Mouse (Mus musculus): Measurements from ENCODE around the gene Larp1.

Larp1 gene

GRCm38 (mm10) chr11:57998872-57999271, 10.0 kb upstream of the Larp1 start:
- intact Hi-C loops (cut with DNase I), result no loop called here

- intact Hi-C loops (cut with DNase I), result no loop called here
These were observed 5.7 kb upstream of the Larp1 start for GRCm38 (mm10) chr11:58003126-58003525.

- intact Hi-C loops (cut with DNase I), result no loop called here
These were observed 5.1 kb upstream of the Larp1 start for GRCm38 (mm10) chr11:58003734-58004133.

- intact Hi-C loops (cut with DNase I), result no loop called here
These were observed 3.8 kb upstream of the Larp1 start for GRCm38 (mm10) chr11:58005110-58005509.

GRCm38 (mm10) chr11:58008013-58008412, 851 bp upstream of the Larp1 start:
- intact Hi-C loops (cut with DNase I), result no loop called here

DNA sequence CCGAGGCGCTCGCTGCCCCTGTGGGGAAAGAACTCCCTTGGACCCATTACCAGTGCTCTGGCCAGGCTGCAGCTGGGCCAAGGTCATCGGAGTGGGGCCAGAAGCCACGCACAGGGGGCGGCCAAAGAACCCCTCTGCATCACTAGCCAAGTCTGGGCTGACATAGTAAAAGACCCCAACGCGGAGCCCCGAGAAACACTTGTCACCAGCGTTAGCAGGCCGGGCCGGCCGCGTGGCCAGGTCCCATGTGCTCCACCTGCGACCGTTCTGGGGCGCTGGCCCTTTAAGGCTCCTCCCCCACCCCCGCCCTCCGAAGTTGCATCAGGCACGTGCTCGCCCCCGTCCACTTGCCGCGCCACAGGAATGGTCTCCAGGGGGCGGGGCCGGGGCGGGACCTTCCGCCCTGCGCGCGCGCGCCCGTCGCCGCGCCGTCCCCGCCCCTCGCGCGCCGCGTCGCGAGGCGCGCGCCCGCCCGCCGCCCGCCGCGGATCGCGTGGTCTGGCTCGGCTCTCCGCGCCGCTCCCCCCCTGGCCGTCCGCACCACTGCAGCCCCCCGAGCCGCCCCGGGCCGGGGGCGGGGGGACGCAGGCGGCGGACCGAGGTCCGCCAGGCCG, 320 bp upstream of the Larp1 start:
- intact Hi-C loops (cut with DNase I), result no loop called here

DNA sequence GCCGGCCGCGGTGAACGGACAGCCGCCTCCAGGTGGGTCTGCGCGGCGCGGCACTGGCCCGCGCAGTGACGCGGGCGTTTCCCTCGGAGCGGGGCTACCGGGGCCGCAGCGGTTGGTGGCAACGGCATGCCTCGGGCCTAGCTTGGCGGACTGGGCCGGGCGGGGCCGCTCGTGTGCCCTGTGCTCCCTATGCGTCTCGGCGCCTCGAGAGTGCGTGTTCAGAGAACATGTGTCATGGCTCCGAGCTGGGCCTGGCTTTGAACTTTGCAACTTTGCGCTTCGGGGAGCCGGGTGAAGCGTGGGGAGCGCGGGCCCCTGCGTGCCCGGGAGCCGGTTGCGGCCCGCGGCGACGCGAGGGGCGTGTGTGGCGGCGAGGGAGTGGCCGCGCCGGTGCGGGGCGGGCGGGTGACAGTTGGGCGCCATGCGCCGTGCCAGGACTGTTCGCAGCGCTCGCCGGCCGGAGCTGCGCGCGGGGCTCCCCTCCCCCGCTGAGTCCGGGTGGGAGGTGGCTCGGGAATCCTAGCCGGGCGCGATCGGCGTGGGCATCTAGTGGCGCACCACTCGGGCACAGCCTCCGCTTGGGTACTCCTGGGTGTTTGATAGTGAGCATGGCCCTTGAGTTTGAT, 765 bp downstream of the Larp1 start:
- intact Hi-C loops (cut with DNase I), result loop anchor here (5.0 kb wide), 1 partner anchor 47 kb away; no protein-coding TSS in a partner anchor

DNA sequence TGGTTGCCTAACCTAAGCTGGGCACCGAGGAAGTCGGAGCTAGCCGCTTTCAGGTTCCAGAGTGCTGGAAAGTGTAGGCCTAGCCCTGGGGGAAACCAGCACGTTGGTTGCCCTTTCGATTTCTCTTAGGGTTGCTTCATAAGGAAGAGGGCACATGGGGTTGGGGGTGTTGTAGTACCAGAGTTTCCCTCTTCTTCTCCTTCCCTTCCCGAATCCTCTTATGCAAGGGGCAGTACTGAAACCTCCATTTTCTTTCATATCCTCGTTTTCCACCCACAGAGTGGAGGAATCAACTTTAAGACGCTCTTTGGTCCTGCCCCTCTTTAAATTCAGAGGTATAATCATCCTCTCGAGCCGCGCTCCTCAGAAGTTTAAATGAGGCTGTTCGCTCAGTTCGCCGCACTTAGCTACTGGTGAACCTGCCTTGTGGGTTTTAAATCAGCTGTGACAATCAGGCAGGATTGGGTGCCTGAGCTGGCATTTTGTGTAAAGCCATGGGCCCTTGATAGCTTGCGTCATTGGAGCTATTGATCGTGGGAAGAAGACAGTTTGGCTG, 1.4 kb downstream of the Larp1 start:
- intact Hi-C loops (cut with DNase I), result loop anchor here (5.0 kb wide), 1 partner anchor 48 kb away; no protein-coding TSS in a partner anchor

DNA sequence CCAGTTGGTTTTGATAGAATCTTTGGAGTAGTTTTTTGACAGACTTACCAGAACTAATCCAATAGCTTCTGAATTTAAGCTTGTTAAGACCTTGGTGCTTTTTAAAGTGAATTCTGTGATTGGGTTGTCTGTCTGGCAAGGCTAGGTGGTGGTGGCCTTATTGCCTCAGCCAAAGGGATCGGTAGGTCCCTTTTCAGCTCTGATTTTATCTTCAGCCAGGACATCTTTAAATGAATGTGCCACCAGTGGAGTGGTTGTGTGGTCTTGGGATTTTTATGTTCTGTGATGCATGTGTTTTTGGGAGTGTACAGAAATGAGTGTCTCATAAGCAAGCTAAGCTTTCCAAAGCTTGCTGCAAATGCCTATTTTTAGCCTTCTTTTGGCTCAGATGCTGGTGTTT, 2.1 kb downstream of the Larp1 start:
- intact Hi-C loops (cut with DNase I), result loop anchor here (5.0 kb wide), 1 partner anchor 49 kb away; no protein-coding TSS in a partner anchor

GRCm38 (mm10) chr11:58011813-58012212, 2.9 kb downstream of the Larp1 start:
- intact Hi-C loops (cut with DNase I), result loop anchor here (5.0 kb wide), 1 partner anchor 50 kb away; no protein-coding TSS in a partner anchor

GRCm38 (mm10) chr11:58012674-58013073, 3.8 kb downstream of the Larp1 start:
- intact Hi-C loops (cut with DNase I), result loop anchor here (5.0 kb wide), 1 partner anchor 50 kb away; no protein-coding TSS in a partner anchor

GRCm38 (mm10) chr11:58013100-58013499, 4.2 kb downstream of the Larp1 start:
- intact Hi-C loops (cut with DNase I), result loop anchor here (5.0 kb wide), 1 partner anchor 51 kb away; no protein-coding TSS in a partner anchor

DNA sequence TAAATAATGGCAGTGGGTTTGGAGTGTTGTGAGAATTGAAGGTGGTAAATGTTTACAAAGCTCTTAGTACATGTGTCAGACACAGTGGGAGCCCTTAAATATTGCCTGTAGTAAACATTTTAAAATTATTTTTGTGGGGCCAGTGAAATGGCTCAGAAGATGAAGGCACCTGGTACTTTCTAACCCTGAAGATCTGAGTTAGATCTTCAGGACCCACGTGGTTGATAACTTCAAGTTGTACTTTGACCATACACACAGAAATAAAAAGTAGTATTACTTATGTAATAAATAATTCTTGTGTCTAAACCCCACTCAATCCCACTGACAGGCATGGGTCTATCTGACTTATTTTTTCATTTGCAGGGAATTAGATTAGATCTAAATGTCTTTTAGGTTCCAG, 5.7 kb downstream of the Larp1 start:
- intact Hi-C loops (cut with DNase I), result loop anchor here (5.0 kb wide), 2 partner anchors 43 to 52 kb away; no protein-coding TSS in a partner anchor

DNA sequence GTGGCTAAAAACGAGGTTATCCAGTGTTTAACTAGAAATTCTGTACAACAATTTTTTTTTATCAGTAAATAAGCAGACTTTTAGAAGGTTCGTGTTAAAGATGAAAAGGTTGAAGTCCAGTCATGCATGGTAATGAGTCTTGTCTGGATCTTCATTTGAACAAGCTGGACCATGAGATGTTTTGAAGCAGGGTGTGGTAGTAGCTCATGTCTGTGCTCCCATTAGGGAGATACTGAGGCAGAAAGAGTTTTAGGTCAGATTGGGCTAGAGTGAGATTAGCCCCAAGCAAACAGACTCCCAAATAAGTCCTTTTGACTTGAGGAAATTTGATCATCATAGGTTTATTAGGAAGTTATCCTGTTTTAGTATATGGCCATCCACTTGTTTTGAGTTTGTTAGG, 6.5 kb downstream of the Larp1 start:
- intact Hi-C loops (cut with DNase I), result loop anchor here (5.0 kb wide), 1 partner anchor 42 kb away; no protein-coding TSS in a partner anchor

DNA sequence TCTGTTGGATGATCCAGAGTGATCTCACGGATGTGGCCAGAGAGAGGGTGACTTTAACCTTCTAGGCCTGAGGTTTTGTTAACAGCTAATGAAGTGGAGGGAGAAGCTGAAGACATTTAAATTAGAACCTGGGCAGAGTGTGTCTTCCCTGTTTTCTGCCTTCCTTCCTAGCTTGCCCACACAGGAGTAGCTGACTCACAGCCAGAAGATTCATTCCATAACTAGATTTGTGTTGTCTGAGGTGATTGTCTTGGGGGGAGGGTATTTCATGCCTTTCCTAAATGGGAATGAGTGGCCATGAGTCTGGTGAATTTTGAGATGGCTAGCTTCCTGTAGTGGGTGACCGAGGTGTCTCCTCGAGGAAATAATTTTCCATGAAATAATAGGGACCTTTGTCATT, 7.5 kb downstream of the Larp1 start:
- intact Hi-C loops (cut with DNase I), result loop anchor here (5.0 kb wide), 1 partner anchor 41 kb away; no protein-coding TSS in a partner anchor

DNA sequence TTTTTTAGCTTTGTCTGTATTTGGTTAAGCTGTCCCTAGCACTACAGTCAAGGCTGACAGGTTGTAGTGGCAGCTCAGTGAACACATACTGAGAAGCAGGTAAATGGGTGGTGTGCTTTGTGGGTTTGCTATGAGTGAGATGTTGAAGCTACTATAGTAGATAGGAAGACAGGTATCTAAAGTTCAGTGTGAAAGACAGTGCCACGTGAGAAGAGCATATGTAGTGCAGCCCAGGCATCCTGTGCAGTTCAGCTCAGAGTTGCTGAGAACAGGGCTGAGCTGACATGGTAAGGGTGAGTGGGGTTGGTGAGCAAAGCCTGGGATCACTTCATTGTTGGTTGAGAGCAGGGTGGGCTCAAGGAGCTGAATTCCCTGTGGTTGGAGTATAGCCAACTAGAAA, 8.6 kb downstream of the Larp1 start:
- intact Hi-C loops (cut with DNase I), result loop anchor here (5.0 kb wide), 1 partner anchor 40 kb away; no protein-coding TSS in a partner anchor

DNA sequence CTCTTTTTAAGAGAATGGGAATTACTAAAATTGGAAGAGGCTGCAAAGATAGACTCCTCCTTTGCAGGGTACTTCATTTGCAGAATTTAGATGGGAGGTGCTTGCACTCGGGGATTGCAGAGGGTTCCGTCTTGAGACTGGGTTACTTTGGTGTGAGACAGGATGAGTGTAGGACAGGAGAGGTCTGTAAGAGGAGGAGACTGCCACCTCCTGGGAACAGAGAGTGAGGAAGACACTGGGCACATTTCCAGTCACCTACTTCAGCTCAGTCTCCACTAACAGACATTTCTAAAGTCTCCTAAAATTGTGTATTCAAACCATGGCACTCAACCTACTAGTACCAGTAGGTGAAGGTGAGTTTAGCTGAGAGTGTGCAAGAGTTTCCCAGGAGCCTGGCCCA, 9.4 kb downstream of the Larp1 start:
- intact Hi-C loops (cut with DNase I), result loop anchor here (5.0 kb wide), 1 partner anchor 39 kb away; no protein-coding TSS in a partner anchor

DNA sequence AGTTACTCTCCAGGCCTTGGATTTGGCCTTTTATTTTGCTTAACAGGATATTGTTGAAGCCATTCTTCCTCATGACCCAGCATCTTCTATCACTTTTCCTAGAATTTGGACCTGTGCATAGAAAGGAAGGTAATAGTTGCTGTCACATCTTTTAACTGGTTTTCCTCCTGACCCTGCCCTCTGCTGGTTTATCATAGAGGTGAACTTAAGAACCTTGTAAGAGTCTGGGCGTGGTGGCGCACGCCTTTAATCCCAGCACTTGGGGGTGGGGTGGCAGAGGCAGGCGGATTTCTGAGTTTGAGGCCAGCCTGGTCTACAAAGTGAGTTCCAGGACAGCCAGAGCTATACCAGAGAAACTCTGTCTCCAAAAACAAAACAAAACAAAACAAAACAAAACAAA, 9.8 kb downstream of the Larp1 start:
- intact Hi-C loops (cut with DNase I), result loop anchor here (5.0 kb wide), 1 partner anchor 39 kb away; no protein-coding TSS in a partner anchor

- intact Hi-C loops (cut with DNase I), result no loop called here
These were observed 12.2 kb downstream of the Larp1 start for GRCm38 (mm10) chr11:58021095-58021494.

GRCm38 (mm10) chr11:58021618-58022017, 12.8 kb downstream of the Larp1 start:
- intact Hi-C loops (cut with DNase I), result no loop called here

GRCm38 (mm10) chr11:58024271-58024670, 15.4 kb downstream of the Larp1 start:
- intact Hi-C loops (cut with DNase I), result no loop called here

- intact Hi-C loops (cut with DNase I), result no loop called here
These were observed 15.8 kb downstream of the Larp1 start for GRCm38 (mm10) chr11:58024671-58025070.
